Mouse (Mus musculus) midbrain, embryonic 11.5 days (tissue): ENCODE measurements at regions not wholly inside any gene's neighbourhood (a gene's known extent, or its start where the extent isn't known, plus 50 kb on each side); places are given as distances from the start of the nearest gene placed in this dataset.

ENCODE experiments used
- ATAC-seq: fragments of 200-750 bp; cut with Nextera tagmentation; 2 replicates; pipeline ENCODE4 v1.8.0; 2017; ENCODE audit warnings: moderate TSS enrichment, moderate library complexity; ENCODE audit not compliant: low FRiP score
- DNase-seq: peaks from one replicate; pipeline ENCODE4 v3.0.0; 2015; ENCODE audit warnings: low spot score; ENCODE audit errors: missing footprints
- H3K27ac ChIP-seq: fragments of 300-500 bp; sonication (generic); 2 replicates; pipeline ENCODE4 v1.5.1; 2014; ENCODE audit warnings: low read depth, low read length
- H3K27me3 ChIP-seq: fragments of 300-500 bp; sonication (generic); 2 replicates; pipeline ENCODE4 v1.6.1; 2014; ENCODE audit warnings: mild to moderate bottlenecking, low read length, moderate library complexity, mixed read lengths; ENCODE audit not compliant: control insufficient read depth, insufficient read depth
- H3K36me3 ChIP-seq: fragments of 300-500 bp; sonication (generic); 2 replicates; pipeline ENCODE4 v1.6.1; 2014; ENCODE audit warnings: mild to moderate bottlenecking, low read length, moderate library complexity, mixed read lengths; ENCODE audit not compliant: control insufficient read depth, insufficient read depth
- H3K4me1 ChIP-seq: fragments of 300-500 bp; sonication (generic); 2 replicates; pipeline ENCODE4 v1.6.1; 2014; ENCODE audit warnings: low read length; ENCODE audit not compliant: control insufficient read depth, insufficient read depth
- H3K4me2 ChIP-seq: fragments of 300-500 bp; sonication (generic); 2 replicates; pipeline ENCODE4 v1.6.1; 2014; ENCODE audit warnings: mild to moderate bottlenecking, moderate library complexity
- H3K4me3 ChIP-seq: fragments of 300-500 bp; sonication (generic); 2 replicates; pipeline ENCODE4 v1.5.1; 2014; ENCODE audit warnings: low read depth, low read length
- H3K9ac ChIP-seq: fragments of 300-500 bp; sonication (generic); 2 replicates; pipeline ENCODE4 v1.6.1; 2014; ENCODE audit warnings: low read length
- H3K9me3 ChIP-seq: fragments of 300-500 bp; sonication (generic); 2 replicates; pipeline ENCODE4 v1.6.1; 2016; ENCODE audit warnings: low read length; ENCODE audit not compliant: control insufficient read depth
- WGBS: fragments of 180-500 bp; shearing (Covaris S2); extraction: QIAGEN DNeasy Blood & Tissue Kit; methylation state at CpG from one replicate; pipeline ENCODE4 v1.1.7; 2014; 5-methylcytosine and 5-hydroxymethylcytosine counted together

GRCm38 (mm10) chr2:78972288-78973117 is 104.6 kb downstream of the Ube2e3 start:
- no peaks in the 10 kb centered on the region for H3K36me3 ChIP-seq
- DNase-seq (no peak), ATAC-seq (no peak)
- no peak overlapping the region for H3K9ac ChIP-seq
- H3K4me1 ChIP-seq, result no peaks in the 10 kb centered on the region
- no peak overlapping the region for H3K4me2 ChIP-seq
- H3K4me3 ChIP-seq, result no peak overlapping the region
- 82% methylated on average over 10 of the region's 10 CpGs for WGBS
- no peaks in the 10 kb centered on the region for H3K27me3 ChIP-seq
- H3K9me3 ChIP-seq, result no peaks in the 10 kb centered on the region
- no peak overlapping the region for H3K27ac ChIP-seq

- no peaks in the 10 kb centered on the region for H3K9me3 ChIP-seq
- H3K9ac ChIP-seq, result no peak overlapping the region
- H3K27me3 ChIP-seq, result no peaks in the 10 kb centered on the region
- no peak overlapping the region for H3K27ac ChIP-seq
- no peak for DNase-seq
- ATAC-seq, result no peak
- no peaks in the 10 kb centered on the region for H3K4me1 ChIP-seq
- 93% methylated on average over 3 of the region's 3 CpGs for WGBS
- H3K36me3 ChIP-seq, result no peaks in the 10 kb centered on the region
- no peak overlapping the region for H3K4me2 ChIP-seq
- no peak overlapping the region for H3K4me3 ChIP-seq
Observed at GRCm38 (mm10) chr2:78973811-78974210, 105.9 kb downstream of the Ube2e3 start.

GRCm38 (mm10) chr2:78974683-78975392 is 106.9 kb downstream of the Ube2e3 start:
- Histone ChIP-seq H3K9ac (no peak overlapping the region), H3K27ac (no peak overlapping the region), H3K4me1 (no peaks in the 10 kb centered on the region), H3K4me2 (no peak overlapping the region), H3K4me3 (no peak overlapping the region), H3K27me3 (no peaks in the 10 kb centered on the region), H3K9me3 (no peaks in the 10 kb centered on the region), H3K36me3 (no peaks in the 10 kb centered on the region)
- ATAC-seq, result no peak
- WGBS, result 71% methylated on average over 2 of the region's 2 CpGs
- DNase-seq, result no peak

- DNase-seq (no peak), ATAC-seq (no peak)
- Histone ChIP-seq H3K9ac (no peak overlapping the region), H3K36me3 (no peaks in the 10 kb centered on the region), H3K27ac (no peak overlapping the region), H3K27me3 (no peaks in the 10 kb centered on the region), H3K4me3 (no peak overlapping the region), H3K9me3 (no peaks in the 10 kb centered on the region), H3K4me2 (no peak overlapping the region), H3K4me1 (no peaks in the 10 kb centered on the region)
- WGBS, result 92% methylated on average over 4 of the region's 4 CpGs
Observed at GRCm38 (mm10) chr2:78975393-78975774, 107.5 kb downstream of the Ube2e3 start.

- Histone ChIP-seq H3K36me3 (no peaks in the 10 kb centered on the region), H3K4me2 (no peak overlapping the region), H3K9ac (no peak overlapping the region), H3K4me1 (no peaks in the 10 kb centered on the region), H3K4me3 (no peak overlapping the region), H3K9me3 (no peaks in the 10 kb centered on the region), H3K27me3 (no peaks in the 10 kb centered on the region), H3K27ac (no peak overlapping the region)
- WGBS, result 92% methylated on average over 4 of the region's 4 CpGs
- ATAC-seq (no peak), DNase-seq (no peak)
Observed at GRCm38 (mm10) chr2:78976084-78976483, 108.2 kb downstream of the Ube2e3 start.

GRCm38 (mm10) chr2:78977632-78978397 is 109.9 kb downstream of the Ube2e3 start:
- 85% methylated on average over 5 of the region's 5 CpGs for WGBS
- no peaks in the 10 kb centered on the region for H3K36me3 ChIP-seq
- DNase-seq, result no peak
- no peak overlapping the region for H3K4me3 ChIP-seq
- ATAC-seq, result no peak
- H3K27me3 ChIP-seq, result no peaks in the 10 kb centered on the region
- H3K9ac ChIP-seq, result no peak overlapping the region
- H3K9me3 ChIP-seq, result no peaks in the 10 kb centered on the region
- no peak overlapping the region for H3K27ac ChIP-seq
- no peak overlapping the region for H3K4me2 ChIP-seq
- no peaks in the 10 kb centered on the region for H3K4me1 ChIP-seq

- no peaks in the 10 kb centered on the region for H3K4me1 ChIP-seq
- no peak overlapping the region for H3K4me2 ChIP-seq
- H3K4me3 ChIP-seq, result no peak overlapping the region
- 77% methylated on average over 5 of the region's 5 CpGs for WGBS
- no peaks in the 10 kb centered on the region for H3K9me3 ChIP-seq
- H3K27me3 ChIP-seq, result no peaks in the 10 kb centered on the region
- no peaks in the 10 kb centered on the region for H3K36me3 ChIP-seq
- no peak for ATAC-seq
- H3K27ac ChIP-seq, result no peak overlapping the region
- DNase-seq, result no peak
- H3K9ac ChIP-seq, result no peak overlapping the region
Observed at GRCm38 (mm10) chr2:78980019-78980418, 112.1 kb downstream of the Ube2e3 start.

- Histone ChIP-seq H3K9me3 (no peaks in the 10 kb centered on the region), H3K4me3 (no peak overlapping the region), H3K4me1 (no peaks in the 10 kb centered on the region), H3K9ac (no peak overlapping the region), H3K27ac (no peak overlapping the region), H3K36me3 (no peaks in the 10 kb centered on the region), H3K4me2 (no peak overlapping the region), H3K27me3 (no peaks in the 10 kb centered on the region)
- WGBS, result 88% methylated on average over 1 of the region's 1 CpGs
- no peak for DNase-seq
- ATAC-seq, result no peak
Observed at GRCm38 (mm10) chr2:78980661-78981229, 112.8 kb downstream of the Ube2e3 start.
